Mouse (Mus musculus) hindbrain, embryonic 15.5 days (tissue): ENCODE measurements around the gene Wfdc2. TPM values are rescaled to one million over a fixed set of nuclear protein-coding genes. Genes with fewer than 3 reads are reported as not detected.
"Not testable (repeated sequence)": the region's sequence is repeated elsewhere in the genome, so short reads cannot be mapped to it uniquely, and the experiment has no call there.

Experiments used
- ATAC-seq: fragments of 200-750 bp; cut with Nextera tagmentation; 2 replicates; pipeline ENCODE4 v1.8.0; 2017; ENCODE audit warnings: low read depth, moderate number of reproducible peaks, moderate TSS enrichment; ENCODE audit not compliant: low FRiP score
- H3K27ac ChIP-seq: fragments of 300-500 bp; sonication (generic); replicated peaks from 2 replicates; pipeline ENCODE4 v1.5.1; 2015; ENCODE audit warnings: mild to moderate bottlenecking, inconsistent platforms
- H3K27me3 ChIP-seq: fragments of 300-500 bp; sonication (generic); 2 replicates; pipeline ENCODE4 v1.6.1; 2015; ENCODE audit warnings: control low read depth, inconsistent platforms
- H3K36me3 ChIP-seq: fragments of 300-500 bp; sonication (generic); 2 replicates; pipeline ENCODE4 v1.6.1; 2015; ENCODE audit warnings: control low read depth, inconsistent platforms
- H3K4me1 ChIP-seq: fragments of 300-500 bp; sonication (generic); replicated peaks from 2 replicates; pipeline ENCODE4 v1.6.1; 2015; ENCODE audit warnings: control low read depth, inconsistent platforms
- H3K4me2 ChIP-seq: fragments of 300-500 bp; sonication (generic); 2 replicates; pipeline ENCODE4 v1.6.1; 2015; ENCODE audit warnings: moderate library complexity, mild to moderate bottlenecking, inconsistent platforms
- H3K4me3 ChIP-seq: fragments of 300-500 bp; sonication (generic); 2 replicates; pipeline ENCODE4 v1.5.1; 2015; ENCODE audit warnings: mild to moderate bottlenecking, inconsistent platforms
- H3K9ac ChIP-seq: fragments of 300-500 bp; sonication (generic); 2 replicates; pipeline ENCODE4 v1.6.1; 2015; ENCODE audit warnings: inconsistent platforms
- H3K9me3 ChIP-seq: fragments of 300-500 bp; sonication (generic); 2 replicates; pipeline ENCODE4 v1.6.1; 2016; ENCODE audit warnings: control low read depth, inconsistent platforms
- WGBS: fragments of 180-500 bp; shearing (Covaris S2); methylation state at CpG from one replicate; pipeline ENCODE4 v1.1.7; 2015; 5-methylcytosine and 5-hydroxymethylcytosine counted together
- polyA plus RNA-seq: library from polyadenylated mRNA; unstranded; fragments of >200 nt; fragmentation: Nextera tagmentation; extraction: Ambion mirVana; gene quantifications from 2 replicates; pipeline ENCODE4 v1.2.1, GENCODE M21; 2015

The Wfdc2 gene
- polyA plus RNA-seq, 1 experiment from 2014 or later, result 1.1 TPM

DNA sequence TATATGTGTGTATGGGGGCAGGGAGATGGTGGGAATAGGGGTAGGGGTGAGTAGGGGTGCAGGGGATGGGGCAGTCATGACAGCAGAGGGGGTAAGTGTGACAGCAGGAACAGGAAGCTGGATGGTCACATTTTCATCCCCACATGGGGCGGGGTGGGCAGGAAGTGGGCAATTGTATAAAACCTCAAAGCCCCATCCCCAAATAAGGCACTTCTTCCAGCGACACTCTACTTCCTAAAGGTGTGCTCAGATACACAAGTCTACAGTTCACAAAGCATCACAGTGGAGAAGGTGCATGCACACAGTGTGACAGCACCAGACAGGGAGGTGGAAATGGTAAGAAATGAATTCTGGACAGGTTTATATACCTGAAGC is 11.3 kb upstream of the Wfdc2 start:
- no peaks in the 10 kb centered on the region for H3K36me3 ChIP-seq
- no peak overlapping the region for H3K4me2 ChIP-seq
- WGBS, result 95% methylated on average over 2 of the region's 2 CpGs
- peaks cover 7% of the 10 kb centered on the region; the same call in 1 of the 2 replicates for H3K4me1 ChIP-seq
- no peak overlapping the region for H3K4me3 ChIP-seq
- no peak for ATAC-seq
- no peaks in the 10 kb centered on the region for H3K27me3 ChIP-seq
- no peak overlapping the region for H3K27ac ChIP-seq
- no peaks in the 10 kb centered on the region for H3K9me3 ChIP-seq
- H3K9ac ChIP-seq, result no peak overlapping the region

GRCm38 (mm10) chr2:164551502-164551901 is 10.7 kb upstream of the Wfdc2 start:
- H3K4me2 ChIP-seq, result no peak overlapping the region
- no peak for ATAC-seq
- 89% methylated on average over 9 of the region's 9 CpGs for WGBS

GRCm38 (mm10) chr2:164558426-164558825 is 3.8 kb upstream of the Wfdc2 start:
- peaks cover 12% of the 10 kb centered on the region for H3K4me1 ChIP-seq
- H3K36me3 ChIP-seq, result no peaks in the 10 kb centered on the region
- ATAC-seq, result no peak
- peaks cover 12% of the 10 kb centered on the region; the same call in 1 of the 2 replicates for H3K27me3 ChIP-seq
- H3K4me2 ChIP-seq, result no peak overlapping the region
- WGBS, result 89% methylated on average over 8 of the region's 8 CpGs
- no peak overlapping the region for H3K9ac ChIP-seq
- H3K9me3 ChIP-seq, result no peaks in the 10 kb centered on the region
- H3K4me3 ChIP-seq, result no peak overlapping the region
- no peak overlapping the region for H3K27ac ChIP-seq

More at GRCm38 (mm10) chr2:164551502-164551901, 10.7 kb upstream of the Wfdc2 start:
- no peak overlapping the region for H3K9ac ChIP-seq
- no peaks in the 10 kb centered on the region for H3K9me3 ChIP-seq
- H3K27me3 ChIP-seq, result no peaks in the 10 kb centered on the region
- H3K4me3 ChIP-seq, result no peak overlapping the region
- no peaks in the 10 kb centered on the region for H3K36me3 ChIP-seq
- peaks cover 7% of the 10 kb centered on the region; the same call in 1 of the 2 replicates for H3K4me1 ChIP-seq
- H3K27ac ChIP-seq, result no peak overlapping the region

GRCm38 (mm10) chr2:164558991-164559645 is 3.1 kb upstream of the Wfdc2 start:
- Histone ChIP-seq H3K4me3 (no peak overlapping the region), H3K27me3 (peaks cover 15% of the 10 kb centered on the region), H3K9ac (no peak overlapping the region), H3K9me3 (no peaks in the 10 kb centered on the region), H3K4me2 (no peak overlapping the region), H3K36me3 (no peaks in the 10 kb centered on the region), H3K4me1 (peaks cover 19% of the 10 kb centered on the region), H3K27ac (no peak overlapping the region)
- 59% methylated on average over 16 of the region's 16 CpGs for WGBS
- no peak for ATAC-seq

DNA sequence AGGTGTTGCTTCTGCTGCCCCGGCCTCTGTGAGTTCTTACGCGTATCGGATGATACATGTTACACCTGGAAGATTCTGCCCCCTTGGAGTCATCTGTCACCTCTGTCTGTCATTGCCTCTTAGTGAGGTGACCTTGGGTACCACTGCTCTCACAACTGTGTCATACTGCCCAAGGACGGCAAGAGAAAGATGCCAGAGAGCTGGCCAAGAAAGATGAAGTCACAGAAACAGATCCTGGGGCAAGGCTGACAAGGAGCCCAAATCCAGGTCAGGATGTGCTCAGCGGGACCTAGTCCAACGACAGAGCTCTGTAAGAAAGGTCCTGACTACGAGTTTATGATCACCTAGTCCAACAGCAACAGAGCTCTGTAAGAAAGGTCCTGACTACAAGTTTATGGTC is 2.1 kb upstream of the Wfdc2 start:
- no peak overlapping the region for H3K27ac ChIP-seq
- H3K4me3 ChIP-seq, result no peak overlapping the region
- H3K36me3 ChIP-seq, result no peaks in the 10 kb centered on the region
- ATAC-seq, result no peak
- peaks cover 25% of the 10 kb centered on the region for H3K27me3 ChIP-seq
- WGBS, result 91% methylated on average over 8 of the region's 8 CpGs
- no peak overlapping the region for H3K9ac ChIP-seq
- H3K4me2 ChIP-seq, result no peak overlapping the region
- peaks cover 19% of the 10 kb centered on the region for H3K4me1 ChIP-seq
- H3K9me3 ChIP-seq, result no peaks in the 10 kb centered on the region

DNA sequence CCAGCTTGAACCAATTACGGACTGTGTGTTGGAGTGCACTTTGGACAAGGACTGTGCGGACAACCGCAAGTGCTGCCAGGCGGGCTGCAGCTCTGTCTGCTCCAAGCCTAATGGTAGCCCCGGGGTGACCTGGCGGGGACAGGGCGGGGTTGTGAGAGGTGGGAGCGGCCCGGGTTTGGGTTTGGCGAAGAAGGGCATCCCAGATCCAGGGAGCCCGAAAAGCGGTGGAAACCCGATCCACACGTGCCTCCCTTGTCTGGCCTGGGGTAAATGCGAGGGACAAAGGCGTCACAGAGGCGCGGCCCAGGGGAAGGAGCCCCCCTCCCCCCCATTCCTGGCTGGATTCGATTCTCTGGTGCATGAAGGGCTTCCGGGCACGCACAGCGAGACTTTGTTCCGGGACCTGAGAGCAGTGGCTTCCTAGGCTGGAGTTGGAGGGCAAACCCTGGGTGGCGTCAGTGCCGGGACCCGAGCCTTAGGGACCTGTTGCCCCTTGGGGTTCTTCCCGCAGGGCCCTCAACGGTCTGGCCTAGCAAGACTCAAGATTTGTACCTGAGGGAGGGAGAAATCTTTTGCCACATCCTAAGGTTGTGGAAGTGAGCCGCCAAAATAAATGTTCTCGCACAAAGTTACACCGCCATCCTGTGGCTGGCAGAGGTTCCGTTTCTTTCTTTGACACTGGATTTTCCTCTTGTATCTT is 1.3 kb downstream of the Wfdc2 start:
- peak; percentile 72; the same call in 1 of the 2 replicates for ATAC-seq
- Histone ChIP-seq H3K27me3 (peaks cover 25% of the 10 kb centered on the region), H3K36me3 (no peaks in the 10 kb centered on the region), H3K9ac (peak overlapping the region; percentile 34), H3K9me3 (no peaks in the 10 kb centered on the region), H3K27ac (no peak overlapping the region), H3K4me1 (peaks cover 19% of the 10 kb centered on the region), H3K4me2 (peak overlapping the region; percentile 95), H3K4me3 (peak overlapping the region; percentile 44)
- WGBS, result under 1% methylated on average over 32 of the region's 32 CpGs

GRCm38 (mm10) chr2:164564346-164564745 is 2.1 kb downstream of the Wfdc2 start:
- Histone ChIP-seq H3K36me3 (no peaks in the 10 kb centered on the region), H3K4me2 (no peak overlapping the region), H3K27me3 (peaks cover 25% of the 10 kb centered on the region), H3K27ac (no peak overlapping the region), H3K9me3 (no peaks in the 10 kb centered on the region), H3K4me1 (peaks cover 19% of the 10 kb centered on the region), H3K4me3 (no peak overlapping the region), H3K9ac (no peak overlapping the region)
- ATAC-seq, result no peak
- 63% methylated on average over 5 of the region's 5 CpGs for WGBS

DNA sequence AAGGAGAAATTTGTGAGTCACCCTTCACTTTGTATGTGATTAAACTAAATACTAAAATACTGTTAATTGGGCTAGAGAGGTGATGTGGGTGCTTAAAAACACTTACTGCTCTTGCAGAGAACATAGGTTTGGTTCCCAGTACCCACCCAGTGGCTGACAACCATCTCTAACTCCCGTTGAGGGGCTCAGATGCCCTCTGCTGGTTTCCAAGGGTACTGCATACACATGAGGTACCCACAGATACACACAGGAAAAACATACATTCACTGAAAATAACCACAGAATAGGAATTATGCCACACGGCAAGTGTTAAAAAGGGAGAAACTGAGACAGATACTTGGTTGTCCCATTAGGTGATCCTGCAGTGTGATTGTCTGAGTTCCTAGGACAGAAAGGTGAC is 4.8 kb downstream of the Wfdc2 start:
- Histone ChIP-seq H3K4me3 (no peak overlapping the region), H3K27me3 (peaks cover 22% of the 10 kb centered on the region), H3K4me2 (no peak overlapping the region), H3K9me3 (no peaks in the 10 kb centered on the region), H3K36me3 (no peaks in the 10 kb centered on the region), H3K4me1 (peaks cover 19% of the 10 kb centered on the region), H3K9ac (no peak overlapping the region), H3K27ac (no peak overlapping the region)
- 86% methylated on average over 2 of the region's 2 CpGs for WGBS
- no peak for ATAC-seq

DNA sequence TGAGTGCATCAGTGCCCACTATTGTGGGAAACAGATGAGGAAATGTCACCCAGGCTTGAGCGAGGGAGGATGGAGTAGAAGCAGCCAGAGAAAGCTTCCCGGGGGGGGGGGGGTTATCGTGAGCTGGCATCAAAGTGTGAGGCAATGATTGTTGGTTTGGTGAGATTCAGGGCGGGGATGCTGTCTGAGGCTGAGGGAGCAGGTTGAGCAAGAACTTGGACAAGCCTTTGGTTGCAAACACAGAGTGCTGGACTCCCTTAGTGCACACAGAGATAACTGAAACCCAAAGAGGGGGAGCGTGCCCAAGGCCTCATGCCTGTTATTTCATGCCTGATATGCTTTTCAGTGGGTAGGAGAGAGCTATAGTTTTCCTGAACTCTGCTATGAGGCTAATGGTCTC is 5.2 kb downstream of the Wfdc2 start:
- peaks cover 16% of the 10 kb centered on the region for H3K4me1 ChIP-seq
- H3K27me3 ChIP-seq, result peaks cover 18% of the 10 kb centered on the region
- H3K27ac ChIP-seq, result no peak overlapping the region
- no peak for ATAC-seq
- no peak overlapping the region for H3K9ac ChIP-seq
- H3K9me3 ChIP-seq, result no peaks in the 10 kb centered on the region
- H3K4me3 ChIP-seq, result no peak overlapping the region
- WGBS, result 87% methylated on average over 5 of the region's 5 CpGs
- H3K4me2 ChIP-seq, result no peak overlapping the region
- no peaks in the 10 kb centered on the region for H3K36me3 ChIP-seq

GRCm38 (mm10) chr2:164573359-164573758 is 11.1 kb downstream of the Wfdc2 start, which contains the start of gene Spint3:
Gene Spint3 (minus strand): TSS chr2:164573459.
- H3K4me1 ChIP-seq, H3K9ac ChIP-seq, H3K36me3 ChIP-seq, H3K4me2 ChIP-seq, H3K4me3 ChIP-seq, H3K9me3 ChIP-seq, H3K27ac ChIP-seq, H3K27me3 ChIP-seq, ATAC-seq: not testable (repeated sequence)
- WGBS, result 87% methylated on average over 6 of the region's 6 CpGs

DNA sequence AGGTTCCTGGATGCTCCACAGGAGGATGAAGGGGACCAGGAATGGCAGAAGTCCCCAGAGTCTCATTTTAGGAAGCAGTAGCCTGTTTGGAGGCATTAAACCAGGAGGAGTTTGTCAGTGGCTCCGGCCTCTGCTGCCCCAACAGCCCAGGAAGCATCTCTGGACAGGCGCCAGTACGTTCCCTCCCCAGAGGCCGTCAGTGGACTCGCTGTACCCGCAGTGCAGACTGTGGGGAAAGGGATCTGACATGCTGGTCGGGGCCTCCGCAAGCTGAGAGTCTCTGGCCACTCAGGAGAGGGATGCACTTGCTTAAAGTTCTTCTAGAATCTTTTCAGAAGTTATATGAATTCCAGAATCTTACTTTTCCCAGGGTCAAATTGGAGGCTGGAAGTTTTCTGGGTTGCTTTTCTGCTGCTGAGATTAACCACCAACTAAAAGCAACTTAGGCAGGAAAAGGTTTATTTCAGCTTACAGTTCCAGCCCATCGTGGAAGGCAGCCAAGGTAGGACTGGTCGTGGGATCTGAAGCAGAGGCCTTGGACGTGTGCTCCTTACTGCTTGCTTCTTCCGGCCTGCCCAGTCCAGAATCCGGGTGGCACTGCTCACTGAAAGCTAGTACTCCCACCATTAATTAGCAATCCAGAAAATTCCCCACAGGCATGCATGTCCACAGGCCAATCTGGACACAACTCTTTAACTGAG is 23.0 kb downstream of the Wfdc2 start, which contains the start of gene Wfdc6a:
Gene Wfdc6a (minus strand): TSS at position 423 of the 701 bp plus-strand sequence.
- H3K27me3 ChIP-seq, H3K4me2 ChIP-seq, H3K9ac ChIP-seq, H3K36me3 ChIP-seq, H3K4me3 ChIP-seq, ATAC-seq, H3K9me3 ChIP-seq, H3K27ac ChIP-seq, H3K4me1 ChIP-seq: not testable (repeated sequence)
- WGBS, result 66% methylated on average over 13 of the region's 13 CpGs

DNA sequence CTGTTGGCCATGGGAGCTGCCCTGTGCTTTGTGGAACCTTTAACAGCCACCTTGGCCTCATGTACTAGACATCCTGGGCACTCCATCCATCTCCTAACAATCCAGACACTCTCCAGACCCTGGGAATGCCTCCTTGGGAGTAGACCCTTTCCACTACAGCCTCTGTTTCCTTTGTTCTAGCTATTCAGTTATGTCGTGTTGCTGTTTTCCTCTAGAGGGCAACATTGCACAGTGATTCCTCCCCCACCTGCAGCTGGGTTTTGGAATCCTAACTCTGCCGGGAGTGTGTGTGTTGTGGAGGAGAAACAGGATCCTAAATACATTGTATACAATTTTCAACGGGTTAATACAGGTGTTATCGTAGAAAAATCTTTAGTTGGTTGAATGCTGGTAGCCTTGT is 29.8 kb downstream of the Wfdc2 start:
- no peak for ATAC-seq
- no peaks in the 10 kb centered on the region for H3K4me1 ChIP-seq
- peaks cover 2% of the 10 kb centered on the region; the same call in 1 of the 2 replicates for H3K27me3 ChIP-seq
- H3K4me3 ChIP-seq, result no peak overlapping the region
- H3K9ac ChIP-seq, result no peak overlapping the region
- WGBS, result 13% methylated on average over 4 of the region's 4 CpGs
- no peak overlapping the region for H3K27ac ChIP-seq
- H3K36me3 ChIP-seq, result no peaks in the 10 kb centered on the region
- no peaks in the 10 kb centered on the region for H3K9me3 ChIP-seq
- no peak overlapping the region for H3K4me2 ChIP-seq
